Mouse (Mus musculus) A20 (cell line): Measurements from ENCODE around the gene Upf3b.
"Not testable (repeated sequence)": the region's sequence is repeated elsewhere in the genome, so short reads cannot be mapped to it uniquely, and the experiment has no call there.

ENCODE experiments used
- DNase-seq: peaks from one replicate; pipeline ENCODE4 v3.0.0-alpha.2; 2011; ENCODE audit warnings: low read depth, low spot score

Gene Upf3b

DNA sequence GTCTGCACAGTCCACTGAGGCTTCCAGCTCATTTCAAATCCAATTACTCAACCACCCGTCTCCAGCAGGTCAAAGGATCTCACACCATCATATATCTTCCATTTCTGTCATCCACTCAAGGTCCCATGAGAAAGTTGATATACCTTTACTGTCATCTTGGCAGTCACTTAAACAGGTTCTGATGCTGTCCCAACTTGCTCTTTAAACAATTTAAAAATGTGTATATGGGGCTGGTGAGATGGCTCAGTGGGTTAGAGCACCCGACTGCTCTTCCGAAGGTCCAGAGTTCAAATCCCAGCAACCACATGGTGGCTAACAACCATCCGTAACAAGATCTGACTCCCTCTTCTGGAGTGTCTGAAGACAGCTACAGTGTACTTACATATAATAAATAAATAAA lies 29.8 kb downstream of the Upf3b start:
- not testable (repeated sequence) for DNase-seq

DNA sequence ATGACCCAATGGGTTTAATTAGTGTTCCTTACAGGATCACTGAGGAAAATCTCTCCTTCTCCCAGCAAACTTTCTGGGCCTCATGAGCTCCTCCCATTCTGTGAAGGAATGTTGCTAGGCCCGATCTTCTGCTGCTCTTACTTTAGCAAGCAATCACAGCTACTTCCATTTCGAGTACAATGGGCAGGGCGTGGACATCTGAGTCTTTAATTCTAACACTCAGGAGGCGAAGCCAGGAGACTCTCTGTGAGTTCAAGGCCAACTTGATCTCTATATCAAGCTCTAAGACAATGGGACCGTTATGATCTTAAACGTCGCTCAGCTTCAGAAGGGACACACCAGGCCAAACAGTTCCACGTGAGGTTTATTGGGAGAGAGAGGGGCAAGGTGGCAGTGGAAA lies 33.5 kb downstream of the Upf3b start:
- DNase-seq, result no peak

DNA sequence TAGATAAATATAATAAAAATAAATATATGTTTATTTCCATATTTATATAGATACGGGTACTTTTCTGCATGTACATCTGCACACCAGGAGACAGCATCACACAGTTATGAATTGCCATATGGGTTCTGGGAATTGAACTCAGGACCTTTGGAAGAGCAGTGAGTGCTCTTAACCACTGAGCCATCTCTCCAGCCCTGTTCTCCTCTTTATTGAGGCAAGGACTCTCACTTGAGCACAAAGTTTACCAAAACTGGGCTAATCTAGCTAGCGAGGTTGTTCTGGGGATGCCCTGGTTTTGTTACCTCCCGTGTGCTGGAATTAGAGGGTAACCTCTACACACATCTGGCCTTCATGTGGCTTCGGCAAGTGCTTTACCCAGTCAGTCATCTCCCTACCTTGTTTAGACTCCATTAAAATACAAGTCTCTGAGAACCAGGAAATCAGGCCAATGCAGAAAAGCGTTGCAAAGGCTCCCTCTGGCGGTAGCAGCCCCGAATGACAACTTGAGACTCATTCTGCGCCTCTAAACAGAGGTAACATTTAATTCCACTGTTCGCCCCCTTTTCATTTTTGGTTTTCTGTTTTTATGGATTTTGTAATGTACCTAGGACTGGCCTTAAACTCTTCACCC lies 35.7 kb downstream of the Upf3b start:
- DNase-seq, result peak; percentile 60

DNA sequence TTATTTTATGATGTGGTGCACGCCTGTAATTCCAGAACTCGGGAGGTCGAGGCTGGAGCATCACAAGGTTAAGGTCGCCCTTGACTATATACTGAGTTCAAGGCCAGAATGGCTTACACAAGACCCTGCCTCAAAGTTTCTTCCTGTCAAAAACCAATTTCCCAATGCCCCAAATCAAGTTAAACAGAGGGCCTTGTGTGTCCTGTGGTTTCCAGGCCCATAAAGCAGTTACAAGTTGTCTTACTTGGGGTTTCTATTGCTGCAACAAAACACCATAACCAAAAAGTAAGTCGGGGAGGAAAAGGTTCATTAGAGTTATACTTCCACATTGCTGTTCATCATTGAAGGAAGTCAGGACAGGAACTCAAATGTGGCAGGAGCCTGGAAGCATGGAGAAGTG lies 41.4 kb downstream of the Upf3b start:
- DNase-seq, result no peak

DNA sequence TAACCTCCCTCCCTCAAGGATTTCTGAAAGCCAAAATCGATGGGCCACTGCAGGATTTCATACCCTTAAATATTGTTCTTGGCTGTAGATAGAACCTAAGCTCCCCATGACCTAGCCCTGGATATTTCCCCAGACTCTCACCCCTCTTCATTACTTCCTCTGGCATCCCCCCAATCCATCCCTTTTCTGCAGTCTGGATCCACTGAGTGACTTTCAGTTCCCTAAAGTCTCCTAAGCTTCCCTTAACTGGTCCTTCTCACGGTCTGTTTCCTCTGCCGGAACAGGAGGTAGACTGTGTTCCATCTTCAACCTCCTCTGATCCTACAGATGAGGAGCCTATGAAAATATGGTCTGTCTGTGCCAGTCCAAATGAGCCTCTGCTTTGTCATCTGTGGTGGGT lies 42.8 kb downstream of the Upf3b start:
- no peak for DNase-seq

DNA sequence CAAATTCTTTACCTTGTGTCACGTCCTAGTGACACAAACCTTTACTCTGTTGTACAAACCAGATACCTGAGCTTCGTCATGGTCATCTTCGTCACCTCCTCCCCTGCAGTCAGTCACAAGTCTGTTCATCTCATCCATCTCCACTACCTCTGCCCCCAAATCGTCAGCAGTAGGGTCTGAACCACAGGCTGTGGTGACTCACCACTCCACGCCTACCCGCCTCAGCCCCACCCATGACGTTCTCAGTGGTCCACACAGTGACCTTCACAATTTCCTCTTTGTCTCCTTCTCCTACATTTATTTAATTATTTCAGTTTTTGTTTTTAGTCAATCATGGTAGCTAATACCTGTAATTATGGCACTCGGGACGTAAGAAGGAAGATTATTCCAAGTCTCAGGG lies 46.2 kb downstream of the Upf3b start:
- DNase-seq, result no peak

DNA sequence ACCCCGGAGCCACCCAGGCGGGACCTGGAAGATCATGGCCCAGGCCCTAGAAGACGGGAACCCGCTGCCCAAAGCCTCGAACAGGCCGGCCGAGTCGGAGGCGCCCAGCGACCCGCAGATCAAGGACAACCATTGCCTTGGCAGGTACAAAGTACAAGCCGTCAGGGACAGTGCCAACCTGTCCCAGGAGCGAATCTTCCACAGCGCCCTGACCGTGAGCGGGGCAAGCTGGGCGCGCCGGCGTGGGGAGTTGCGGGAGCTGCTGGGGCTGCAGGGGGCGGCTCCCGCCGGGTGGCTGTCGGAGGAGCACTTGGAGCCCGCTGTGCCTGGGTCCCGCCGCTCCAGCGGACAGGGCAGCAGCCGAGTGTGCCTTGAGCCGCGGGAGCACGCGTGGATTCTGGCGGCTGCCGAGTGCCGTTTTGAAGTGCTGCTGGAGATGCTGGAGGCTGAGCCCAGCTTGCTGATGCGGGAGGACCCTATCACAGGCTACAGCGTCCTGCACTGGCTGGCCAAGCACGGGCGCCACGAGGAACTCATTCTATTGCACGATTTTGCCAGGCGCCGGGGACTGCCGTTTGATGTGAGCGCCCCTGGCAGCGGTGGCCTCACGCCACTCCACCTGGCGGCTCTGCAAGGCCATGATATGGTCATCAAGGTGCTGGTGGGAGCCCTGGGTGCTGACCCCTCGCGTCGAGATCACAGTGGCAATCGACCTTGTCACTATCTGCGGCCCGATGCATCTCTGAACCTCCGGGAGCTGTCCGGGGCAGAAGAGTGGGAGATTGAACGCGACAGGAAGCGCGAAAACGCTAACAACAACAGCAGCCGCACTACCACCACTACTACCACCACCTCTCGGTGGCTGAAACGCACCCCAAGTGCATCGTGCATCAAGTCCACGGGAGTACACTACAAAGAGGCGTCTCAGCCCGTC lies 61.0 kb downstream of the Upf3b start:
- no peak for DNase-seq

DNA sequence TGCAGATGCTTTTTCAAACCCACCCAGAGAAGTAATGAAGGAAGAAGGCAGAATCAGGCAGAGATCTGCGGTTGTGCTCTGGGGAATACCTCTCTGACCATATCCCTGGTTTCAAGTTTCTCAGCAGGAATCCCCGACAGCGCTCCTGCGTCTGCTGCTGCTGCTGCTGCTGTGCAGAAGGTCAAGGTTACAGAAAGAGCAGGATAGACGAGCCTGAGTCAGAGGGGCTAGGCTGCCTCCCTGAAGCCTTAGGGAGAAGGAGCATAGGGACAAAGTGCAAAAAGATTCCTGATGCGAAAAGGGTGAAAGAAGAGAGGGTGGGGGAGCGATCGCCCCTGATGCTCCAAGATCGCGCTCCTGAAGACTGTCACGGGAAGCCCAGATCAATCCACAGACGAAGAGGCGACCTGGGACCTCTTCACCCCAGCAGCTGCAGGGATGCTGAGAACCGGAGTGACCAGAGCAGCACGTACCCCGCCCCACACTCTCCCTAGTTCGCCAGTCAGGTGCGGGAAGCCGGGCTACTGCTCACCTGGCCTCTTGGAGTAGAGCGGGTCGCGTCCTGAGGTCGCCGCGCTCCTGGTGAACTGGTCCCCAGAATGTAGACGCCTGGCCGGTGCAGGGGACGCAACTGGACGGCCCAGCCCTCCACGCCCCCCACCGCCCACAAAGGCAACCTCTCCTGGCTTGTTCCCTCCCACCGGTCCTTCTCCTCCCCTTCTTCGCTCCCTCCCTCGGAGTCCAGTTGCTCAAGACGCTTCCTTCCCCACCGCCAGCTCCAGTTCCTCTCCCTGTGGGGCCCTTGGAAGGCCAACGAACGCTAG lies 61.8 kb downstream of the Upf3b start, which contains the start of gene Sowahd:
Gene Sowahd (plus strand): TSS at position 780 of the 824 bp plus-strand sequence.
- DNase-seq, result no peak

DNA sequence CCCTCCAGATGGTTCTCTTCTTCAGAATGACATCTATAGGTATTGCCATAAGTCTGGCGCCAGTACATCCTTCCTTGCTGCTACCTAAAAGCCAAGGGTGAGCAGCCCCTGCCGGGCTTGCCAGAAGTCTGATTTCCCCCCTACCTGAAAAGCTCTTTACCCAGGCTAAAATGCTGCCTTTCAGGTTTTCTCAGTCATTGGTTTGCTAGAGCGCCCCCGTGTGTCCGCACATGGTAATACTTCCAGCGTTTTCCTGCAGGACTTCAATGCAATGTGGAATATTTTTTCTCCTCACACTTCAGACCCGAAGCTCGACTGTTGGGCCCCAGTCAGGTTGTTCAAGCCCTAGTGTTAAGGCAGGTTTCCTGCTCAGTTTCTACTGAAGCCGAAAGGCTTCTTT lies 67.4 kb downstream of the Upf3b start:
- DNase-seq, result peak; percentile 35
